Mouse (Mus musculus) small intestine, adult 2 months (tissue): Measurements from ENCODE around the gene Fbxl19.

Experiments
- CTCF ChIP-seq: fragments of 200-500 bp; IDR thresholded peaks from 2 replicates; pipeline ENCODE4 v1.5.1; 2012; ENCODE audit warnings: low read depth, mild to moderate bottlenecking, control low read depth, inconsistent platforms, low read length, moderate library complexity, mixed read lengths; ENCODE audit not compliant: insufficient replicate concordance, insufficient read length; ENCODE audit errors: extremely low read depth
- POLR2A ChIP-seq: fragments of 200-500 bp; IDR thresholded peaks from 2 replicates; pipeline ENCODE4 v1.6.1; 2012; ENCODE audit warnings: low read depth, mild to moderate bottlenecking, control low read depth, inconsistent platforms, low read length, moderate library complexity

GRCm38 (mm10) chr7:127698986-127699385 is 45.4 kb upstream of the Fbxl19 start:
- no peak for TF ChIP-seq CTCF
- no peak for TF ChIP-seq POLR2A
